Mouse (Mus musculus) liver, postnatal 0 days (tissue): ENCODE data around the gene Stard13. TPM values are rescaled to one million over a fixed set of nuclear protein-coding genes. Genes with fewer than 3 reads are reported as not detected.

Experiments used
- ATAC-seq: fragments of 200-750 bp; cut with Nextera tagmentation; 2 replicates; pipeline ENCODE4 v1.8.0; 2017; ENCODE audit warnings: mild to moderate bottlenecking, moderate library complexity
- DNase-seq: peaks from one replicate; pipeline ENCODE4 v3.0.0-alpha.2; 2016
- H3K27ac ChIP-seq: fragments of 300-500 bp; sonication (generic); 2 replicates; pipeline ENCODE4 v1.5.1; 2014; ENCODE audit warnings: antibody characterized with exemption, moderate library complexity, mild to moderate bottlenecking, low read depth
- H3K27me3 ChIP-seq: fragments of 300-500 bp; sonication (generic); 2 replicates; pipeline ENCODE4 v1.6.1; 2014; ENCODE audit warnings: low read length, control low read depth, mixed read lengths; ENCODE audit not compliant: insufficient read depth
- H3K36me3 ChIP-seq: fragments of 300-500 bp; sonication (generic); replicated peaks from 2 replicates; pipeline ENCODE4 v1.6.1; 2014; ENCODE audit warnings: mild to moderate bottlenecking, control low read depth, low read length, moderate library complexity, mixed read lengths; ENCODE audit not compliant: insufficient read depth
- H3K4me1 ChIP-seq: fragments of 300-500 bp; sonication (generic); 2 replicates; pipeline ENCODE4 v1.6.1; 2014; ENCODE audit warnings: antibody characterized with exemption, mild to moderate bottlenecking, control low read depth; ENCODE audit not compliant: insufficient read depth
- H3K4me2 ChIP-seq: fragments of 300-500 bp; sonication (generic); 2 replicates; pipeline ENCODE4 v1.6.1; 2014; ENCODE audit warnings: low read depth, mild to moderate bottlenecking, low read length, moderate library complexity, mixed read lengths
- H3K4me3 ChIP-seq: fragments of 300-500 bp; sonication (generic); 2 replicates; pipeline ENCODE4 v1.5.1; 2014; ENCODE audit warnings: low read depth, low read length
- H3K9ac ChIP-seq: fragments of 300-500 bp; sonication (generic); replicated peaks from 2 replicates; pipeline ENCODE4 v1.6.1; 2014; ENCODE audit warnings: mild to moderate bottlenecking, moderate library complexity
- H3K9me3 ChIP-seq: fragments of 300-500 bp; sonication (generic); 2 replicates; pipeline ENCODE4 v1.6.1; 2016; ENCODE audit warnings: mild to moderate bottlenecking, control low read depth, low read length, mixed read lengths
- CTCF ChIP-seq: sonication (generic); IDR thresholded peaks from 2 replicates; pipeline ENCODE4 v1.5.1; 2016; ENCODE audit warnings: antibody characterized with exemption, low read depth
- EP300 ChIP-seq: IDR thresholded peaks from 2 replicates; pipeline ENCODE4 v1.6.1; 2016; ENCODE audit warnings: antibody characterized with exemption, low read depth, mild to moderate bottlenecking
- WGBS: fragments of 180-500 bp; shearing (Covaris S2); extraction: QIAGEN DNeasy Blood & Tissue Kit; methylation state at CpG from one replicate; pipeline ENCODE4 v1.1.7; 2014; ENCODE audit not compliant: insufficient replicate concordance; 5-methylcytosine and 5-hydroxymethylcytosine counted together
- polyA plus RNA-seq: library from polyadenylated mRNA; unstranded; fragments of >200 nt; fragmentation: Nextera tagmentation; extraction: Ambion mirVana; gene quantifications from 2 replicates; pipeline ENCODE4 v1.2.1, GENCODE M21; 2015

The Stard13 gene
- polyA plus RNA-seq, 1 experiment from 2014 or later = 1.0 TPM

GRCm38 (mm10) chr5:151024483-151024882 is 209.2 kb downstream of the Stard13 start:
- Histone ChIP-seq H3K4me1 (0 out of 2 replicates have a peak, but pooled peaks cover under 1% of the 10 kb centered on the region), H3K36me3 (no peaks in the 10 kb centered on the region), H3K4me3 (no peak overlapping the region), H3K27me3 (no peaks in the 10 kb centered on the region), H3K9ac (no peak overlapping the region), H3K4me2 (no peak overlapping the region), H3K27ac (no peak overlapping the region), H3K9me3 (no peaks in the 10 kb centered on the region)
- ATAC-seq (no peak), DNase-seq (no peak)
- TF ChIP-seq EP300 = no peak
- no peak for TF ChIP-seq CTCF
- WGBS = 78% methylated on average over 2 of the region's 2 CpGs

- no peak for ATAC-seq
- no peak overlapping the region for H3K4me2 ChIP-seq
These were observed 210.2 kb downstream of the Stard13 start for GRCm38 (mm10) chr5:151023461-151023860.

GRCm38 (mm10) chr5:151022939-151023338 is 210.7 kb downstream of the Stard13 start:
- no peak overlapping the region for H3K27ac ChIP-seq
- H3K4me3 ChIP-seq = no peak overlapping the region
- WGBS = 62% methylated on average over 1 of the region's 1 CpGs
- no peak overlapping the region for H3K4me2 ChIP-seq
- peaks cover 6% of the 10 kb centered on the region; the same call in 1 of the 2 replicates for H3K4me1 ChIP-seq
- H3K36me3 ChIP-seq = no peaks in the 10 kb centered on the region
- no peaks in the 10 kb centered on the region for H3K27me3 ChIP-seq
- no peak overlapping the region for H3K9ac ChIP-seq
- DNase-seq (no peak), ATAC-seq (no peak)
- TF ChIP-seq CTCF = no peak
- H3K9me3 ChIP-seq = no peaks in the 10 kb centered on the region

More at GRCm38 (mm10) chr5:151023461-151023860, 210.2 kb downstream of the Stard13 start:
- Histone ChIP-seq H3K27me3 (no peaks in the 10 kb centered on the region), H3K9me3 (no peaks in the 10 kb centered on the region), H3K4me1 (peaks cover 6% of the 10 kb centered on the region; the same call in 1 of the 2 replicates), H3K27ac (no peak overlapping the region), H3K9ac (no peak overlapping the region), H3K4me3 (no peak overlapping the region), H3K36me3 (no peaks in the 10 kb centered on the region)
- TF ChIP-seq CTCF (no peak), EP300 (no peak)
- WGBS = 54% methylated on average over 8 of the region's 8 CpGs
- DNase-seq = no peak

GRCm38 (mm10) chr5:151022026-151022425 is 211.6 kb downstream of the Stard13 start:
- TF ChIP-seq CTCF (no peak), EP300 (no peak)
- no peak overlapping the region for H3K4me3 ChIP-seq
- DNase-seq (no peak), ATAC-seq (no peak)
- H3K4me1 ChIP-seq = peaks cover 6% of the 10 kb centered on the region; the same call in 1 of the 2 replicates
- no peaks in the 10 kb centered on the region for H3K27me3 ChIP-seq
- no peak overlapping the region for H3K27ac ChIP-seq
- no peaks in the 10 kb centered on the region for H3K9me3 ChIP-seq
- H3K36me3 ChIP-seq = no peaks in the 10 kb centered on the region
- H3K4me2 ChIP-seq = no peak overlapping the region
- WGBS = 84% methylated on average over 7 of the region's 7 CpGs
- no peak overlapping the region for H3K9ac ChIP-seq

- no peak overlapping the region for H3K27ac ChIP-seq
- TF ChIP-seq EP300 = no peak
- H3K27me3 ChIP-seq = no peaks in the 10 kb centered on the region
- H3K36me3 ChIP-seq = no peaks in the 10 kb centered on the region
- no peak for DNase-seq
- H3K9ac ChIP-seq = no peak overlapping the region
- ATAC-seq = no peak
- peaks cover 6% of the 10 kb centered on the region; the same call in 1 of the 2 replicates for H3K4me1 ChIP-seq
- no peak overlapping the region for H3K4me3 ChIP-seq
- H3K4me2 ChIP-seq = peak overlapping the region; percentile 46
- WGBS = 50% methylated on average over 14 of the region's 14 CpGs
- no peaks in the 10 kb centered on the region for H3K9me3 ChIP-seq
These were observed 212.8 kb downstream of the Stard13 start for GRCm38 (mm10) chr5:151020831-151021230.

GRCm38 (mm10) chr5:151020031-151020820 is 213.4 kb downstream of the Stard13 start:
- TF ChIP-seq EP300 = no peak
- no peak for TF ChIP-seq CTCF
- Histone ChIP-seq H3K4me3 (no peak overlapping the region), H3K9me3 (no peaks in the 10 kb centered on the region), H3K9ac (no peak overlapping the region), H3K36me3 (no peaks in the 10 kb centered on the region), H3K4me1 (peaks cover 6% of the 10 kb centered on the region; the same call in 1 of the 2 replicates), H3K4me2 (peak overlapping the region; percentile 46), H3K27ac (no peak overlapping the region), H3K27me3 (no peaks in the 10 kb centered on the region)
- DNase-seq = no peak
- no peak for ATAC-seq
- WGBS = 71% methylated on average over 13 of the region's 13 CpGs
